Mouse (Mus musculus) olfactory bulb, adult 2 months (tissue): ENCODE results near the gene Med13. TPM values are rescaled to one million over a fixed set of nuclear protein-coding genes. Genes with fewer than 3 reads are reported as not detected.

Experiments used
- H3K27ac ChIP-seq: fragments of 200-500 bp; 2 replicates; pipeline ENCODE4 v1.5.1; 2012; ENCODE audit warnings: low read depth, low read length; ENCODE audit not compliant: insufficient read depth
- H3K4me1 ChIP-seq: fragments of 200-500 bp; 2 replicates; pipeline ENCODE4 v1.6.1; 2012; ENCODE audit warnings: low read length; ENCODE audit not compliant: control insufficient read depth, insufficient read depth
- H3K4me3 ChIP-seq: fragments of 200-500 bp; 2 replicates; pipeline ENCODE4 v1.5.1; 2012; ENCODE audit warnings: mild to moderate bottlenecking, low read depth, low read length, moderate library complexity; ENCODE audit not compliant: insufficient read depth
- CTCF ChIP-seq: fragments of 200-500 bp; IDR thresholded peaks from 2 replicates; pipeline ENCODE4 v1.5.1; 2012; ENCODE audit warnings: low read depth, mild to moderate bottlenecking, low read length, moderate library complexity; ENCODE audit not compliant: insufficient read depth
- POLR2A ChIP-seq: fragments of 200-500 bp; IDR thresholded peaks from 2 replicates; pipeline ENCODE4 v1.6.1; 2012; ENCODE audit warnings: mild to moderate bottlenecking, low read depth, low read length, moderate library complexity; ENCODE audit not compliant: insufficient read depth
- WGBS: fragments of 180-500 bp; shearing (Covaris S2); methylation state at CpG from one replicate; pipeline ENCODE4 v1.1.7; 2018; 5-methylcytosine and 5-hydroxymethylcytosine counted together
- polyA plus RNA-seq: library from polyadenylated mRNA; stranded (reverse); fragments of >200 nt; gene quantifications from 2 replicates; pipeline ENCODE4 v1.2.4, GENCODE M21; 2012; ENCODE audit warnings: low replicate concordance; ENCODE audit not compliant: missing spikeins, insufficient read depth, insufficient read length

The Med13 gene
- polyA plus RNA-seq, 1 experiment, result 456 TPM

DNA sequence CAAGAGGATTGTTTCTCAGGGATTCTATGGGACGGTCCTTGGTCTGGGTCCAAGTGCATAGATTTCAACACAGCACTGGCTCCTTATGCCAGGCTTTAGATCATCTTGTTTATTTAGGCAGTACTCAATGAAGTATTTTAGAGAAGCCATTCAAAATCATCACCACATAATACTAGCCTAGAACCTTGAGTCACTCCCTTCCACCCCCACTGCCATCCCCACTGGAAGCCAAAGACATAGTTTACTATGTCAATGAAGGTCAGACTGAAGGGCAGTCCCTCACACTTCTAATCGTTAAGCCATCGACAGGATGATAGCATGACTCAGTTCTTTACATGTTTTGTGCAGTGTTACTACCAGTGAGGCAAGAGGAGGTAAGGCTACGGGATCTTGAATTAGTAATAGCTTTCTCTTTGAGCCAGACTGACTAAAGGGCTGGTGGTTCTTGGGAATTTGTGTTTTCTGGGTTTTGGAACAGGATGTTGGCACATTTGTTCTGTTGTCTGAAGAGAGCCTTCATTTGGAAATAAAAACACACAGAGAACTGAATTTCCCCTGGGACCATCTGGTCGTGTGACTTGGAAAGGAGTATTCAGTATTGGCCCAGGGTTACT is 24.2 kb upstream of the Med13 start:
- Histone ChIP-seq H3K4me1 (peaks cover 2% of the 10 kb centered on the region; the same call in 1 of the 2 replicates), H3K4me3 (no peak overlapping the region), H3K27ac (no peak overlapping the region)
- 46% methylated on average over 5 of the region's 5 CpGs for WGBS
- TF ChIP-seq POLR2A (no peak), CTCF (no peak)

DNA sequence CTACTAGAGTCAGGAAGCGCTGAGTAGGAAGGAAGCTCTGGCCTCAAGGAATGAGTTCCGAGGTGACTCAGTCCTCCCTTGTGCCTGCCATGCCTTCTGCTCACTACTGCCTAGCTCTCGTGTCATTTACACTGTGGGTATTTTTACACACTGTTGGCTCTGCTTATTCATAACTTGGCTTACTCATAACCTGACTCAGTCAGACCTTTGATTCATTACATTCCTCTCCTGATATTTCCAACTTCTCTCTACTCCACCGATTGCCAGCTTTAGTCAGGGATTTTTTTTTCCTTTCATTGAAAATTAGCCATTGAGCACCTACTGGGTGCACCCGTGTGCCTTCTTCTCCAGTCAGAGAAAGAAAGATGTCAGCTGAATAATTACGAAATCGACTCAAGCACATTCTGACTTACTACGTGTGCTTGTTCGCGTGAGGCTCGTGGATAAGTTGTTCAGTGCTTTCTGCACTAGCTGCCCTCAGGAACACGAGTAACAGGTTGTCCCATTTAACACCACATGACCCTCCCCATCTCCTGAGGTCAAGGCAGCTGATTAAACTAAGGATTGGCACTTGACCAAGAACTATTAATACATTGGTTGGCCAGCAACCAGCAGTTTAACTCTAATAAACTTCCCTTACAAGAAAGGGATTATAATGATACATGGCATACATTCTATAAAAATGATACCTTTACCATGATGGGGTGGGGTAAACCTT is 23.3 kb upstream of the Med13 start:
- Histone ChIP-seq H3K4me3 (no peak overlapping the region), H3K4me1 (no peaks in the 10 kb centered on the region), H3K27ac (no peak overlapping the region)
- TF ChIP-seq POLR2A (no peak), CTCF (no peak)
- WGBS, result 67% methylated on average over 12 of the region's 12 CpGs

DNA sequence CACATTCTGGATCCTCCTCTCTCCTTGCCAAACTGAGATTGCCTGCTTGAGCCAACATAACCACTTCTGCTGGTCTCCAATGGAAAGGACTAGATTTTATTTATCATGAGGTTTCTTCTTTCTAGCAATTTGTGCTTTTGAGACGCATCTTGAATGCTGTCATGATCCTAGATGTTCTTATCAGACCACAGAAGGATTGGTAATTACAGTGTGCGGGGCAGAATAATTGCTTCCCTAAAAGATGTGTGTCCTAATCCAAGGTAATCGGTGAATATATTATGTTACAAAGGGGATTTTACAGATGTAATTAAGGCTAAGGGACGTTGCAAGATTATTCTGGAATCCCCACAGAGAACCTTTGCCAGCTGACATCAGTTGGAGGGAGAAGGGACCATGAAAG is 21.6 kb upstream of the Med13 start:
- H3K4me3 ChIP-seq, result no peak overlapping the region
- WGBS, result 46% methylated on average over 4 of the region's 4 CpGs
- no peak overlapping the region for H3K27ac ChIP-seq
- TF ChIP-seq POLR2A (no peak), CTCF (no peak)
- H3K4me1 ChIP-seq, result no peaks in the 10 kb centered on the region

DNA sequence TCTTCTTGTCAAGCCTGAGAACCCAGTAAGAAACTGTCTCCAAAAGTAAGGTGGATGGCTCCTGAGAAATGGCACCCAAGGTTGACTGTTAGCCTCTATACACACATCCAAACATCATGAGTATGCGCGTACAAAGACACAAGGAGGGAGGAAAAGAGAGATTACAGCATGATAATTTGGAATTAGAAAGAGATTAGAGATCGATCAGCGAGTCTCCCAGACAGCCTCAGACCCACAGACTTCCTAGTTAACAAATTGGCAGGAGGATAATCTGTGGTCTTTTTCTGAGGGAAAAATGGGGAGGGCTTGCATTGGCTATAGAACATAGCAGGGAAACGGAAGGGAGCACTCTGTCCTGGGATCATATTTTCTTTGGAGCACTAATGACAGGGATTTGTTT is 20.4 kb upstream of the Med13 start:
- 94% methylated on average over 5 of the region's 5 CpGs for WGBS
- no peak overlapping the region for H3K27ac ChIP-seq
- TF ChIP-seq CTCF (no peak), POLR2A (no peak)

DNA sequence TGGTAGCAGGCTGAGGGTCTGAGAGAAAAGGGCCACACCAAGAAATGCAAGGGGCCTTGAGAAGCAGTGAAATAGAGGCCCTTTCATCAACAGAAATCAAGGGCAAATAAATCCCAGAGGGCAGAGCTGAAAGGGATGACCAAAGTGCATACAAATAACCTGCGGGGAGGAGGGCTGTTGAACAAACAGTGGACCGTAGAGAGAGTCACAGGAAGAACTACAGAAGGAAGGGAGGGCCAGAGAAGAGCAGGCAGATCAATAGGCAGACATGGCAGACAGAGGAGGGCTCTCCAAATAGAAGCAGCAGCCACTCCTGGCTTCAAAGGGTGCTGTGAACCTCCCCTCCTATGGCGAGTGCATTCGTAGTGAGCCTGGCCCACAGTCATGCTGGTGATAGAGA is 19.3 kb upstream of the Med13 start:
- WGBS, result 89% methylated on average over 4 of the region's 4 CpGs
- H3K4me3 ChIP-seq, result no peak overlapping the region
- TF ChIP-seq CTCF (no peak), POLR2A (no peak)
- no peak overlapping the region for H3K27ac ChIP-seq
- H3K4me1 ChIP-seq, result no peaks in the 10 kb centered on the region

More for the DNA sequence above, 20.4 kb upstream of the Med13 start:
- H3K4me3 ChIP-seq, result no peak overlapping the region
- H3K4me1 ChIP-seq, result no peaks in the 10 kb centered on the region

DNA sequence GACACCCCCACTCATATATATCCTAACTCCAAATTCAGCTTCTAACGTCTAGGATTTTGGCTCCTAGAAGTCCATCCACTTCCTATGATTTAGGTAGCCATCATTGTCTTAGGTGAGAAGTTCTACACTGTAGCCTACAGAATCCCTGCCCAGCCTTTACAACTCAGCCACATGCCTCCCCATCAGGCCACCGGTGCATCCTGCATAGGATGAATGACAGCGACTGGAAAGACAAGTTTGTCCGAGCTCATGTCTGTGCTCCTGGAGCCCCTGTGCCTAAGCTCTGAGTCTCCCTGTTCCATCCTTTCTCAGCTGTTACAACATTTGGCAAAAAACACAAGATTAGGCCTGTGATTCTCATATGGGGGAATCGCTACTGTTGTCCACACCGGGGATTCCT is 17.7 kb upstream of the Med13 start:
- TF ChIP-seq POLR2A, result no peak
- TF ChIP-seq CTCF, result no peak
- Histone ChIP-seq H3K27ac (no peak overlapping the region), H3K4me1 (no peaks in the 10 kb centered on the region), H3K4me3 (no peak overlapping the region)
- WGBS, result 92% methylated on average over 6 of the region's 6 CpGs

DNA sequence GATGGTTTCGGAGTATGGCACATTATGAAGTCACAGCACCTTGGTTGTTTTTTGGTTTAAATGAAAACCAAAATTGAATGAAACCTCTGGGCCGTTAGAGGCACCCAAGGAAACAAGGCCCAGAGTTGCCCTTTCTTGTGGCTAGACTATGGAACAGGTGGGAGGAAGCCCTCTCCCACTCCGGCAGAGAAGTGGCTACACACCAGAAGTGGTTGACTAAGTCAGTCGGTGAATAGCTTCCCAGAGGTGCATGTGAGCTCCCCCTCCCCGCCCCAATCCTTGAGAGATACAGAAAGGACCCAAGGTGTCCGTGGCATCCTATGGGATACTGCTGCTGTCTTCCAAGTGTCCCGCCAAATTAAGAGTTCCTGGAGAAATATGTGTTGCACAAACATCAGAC is 13.9 kb upstream of the Med13 start:
- no peak for TF ChIP-seq CTCF
- WGBS, result 87% methylated on average over 7 of the region's 7 CpGs
- no peak overlapping the region for H3K27ac ChIP-seq

DNA sequence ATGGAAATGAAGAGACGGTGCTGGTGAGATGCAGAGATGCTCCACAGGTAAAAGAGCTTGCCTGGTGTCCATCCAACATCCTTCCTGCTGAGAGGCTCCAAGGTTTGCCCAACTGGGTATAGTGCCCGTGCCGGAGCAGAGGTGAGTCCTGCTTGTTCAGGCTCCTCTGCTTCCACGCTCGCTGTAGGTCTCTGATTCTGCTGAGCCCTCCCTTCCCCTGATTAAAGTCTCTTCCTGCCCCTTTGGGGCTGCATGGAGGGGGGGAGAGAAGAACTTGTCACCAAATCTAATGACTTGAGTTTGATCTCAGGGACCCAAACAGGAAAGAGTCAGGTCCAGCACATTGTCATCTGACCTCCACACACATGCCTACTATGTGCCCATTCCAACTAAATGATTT is 12.5 kb upstream of the Med13 start:
- Histone ChIP-seq H3K4me3 (no peak overlapping the region), H3K27ac (no peak overlapping the region), H3K4me1 (no peaks in the 10 kb centered on the region)
- WGBS, result 97% methylated on average over 5 of the region's 5 CpGs
- TF ChIP-seq CTCF (no peak), POLR2A (no peak)

More for the DNA sequence above, 13.9 kb upstream of the Med13 start:
- H3K4me3 ChIP-seq, result no peak overlapping the region
- no peaks in the 10 kb centered on the region for H3K4me1 ChIP-seq

DNA sequence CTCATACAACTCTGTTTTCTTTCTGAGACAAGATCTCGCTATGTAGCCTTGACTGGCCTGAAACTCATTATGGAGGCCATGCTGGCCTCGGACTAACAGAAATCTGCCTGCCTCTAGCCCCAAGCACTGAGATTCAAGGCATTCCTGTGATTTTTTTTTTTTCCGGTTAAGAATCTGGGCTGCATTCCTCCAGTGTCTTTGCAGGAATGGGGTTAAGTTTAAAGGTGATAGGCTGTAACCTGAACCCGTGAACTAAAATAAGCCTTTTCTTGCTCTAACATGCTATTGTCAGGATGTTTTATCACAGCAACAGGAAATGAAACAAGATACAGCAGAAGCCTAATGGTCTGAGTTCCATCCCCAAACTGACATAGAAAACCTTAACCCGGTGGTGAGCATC is 11.6 kb upstream of the Med13 start:
- no peak overlapping the region for H3K4me3 ChIP-seq
- TF ChIP-seq POLR2A, result no peak
- no peak for TF ChIP-seq CTCF
- 81% methylated on average over 5 of the region's 5 CpGs for WGBS
- H3K4me1 ChIP-seq, result no peaks in the 10 kb centered on the region
- no peak overlapping the region for H3K27ac ChIP-seq
